Mouse (Mus musculus): ENCODE data around the gene Lrrc51. TPM values are rescaled to one million over a fixed set of nuclear protein-coding genes. Genes with fewer than 3 reads are reported as not detected.

The Lrrc51 gene
- total RNA-seq, 2 experiments from 2014 or later, result 4.0 to 4.8 TPM

DNA sequence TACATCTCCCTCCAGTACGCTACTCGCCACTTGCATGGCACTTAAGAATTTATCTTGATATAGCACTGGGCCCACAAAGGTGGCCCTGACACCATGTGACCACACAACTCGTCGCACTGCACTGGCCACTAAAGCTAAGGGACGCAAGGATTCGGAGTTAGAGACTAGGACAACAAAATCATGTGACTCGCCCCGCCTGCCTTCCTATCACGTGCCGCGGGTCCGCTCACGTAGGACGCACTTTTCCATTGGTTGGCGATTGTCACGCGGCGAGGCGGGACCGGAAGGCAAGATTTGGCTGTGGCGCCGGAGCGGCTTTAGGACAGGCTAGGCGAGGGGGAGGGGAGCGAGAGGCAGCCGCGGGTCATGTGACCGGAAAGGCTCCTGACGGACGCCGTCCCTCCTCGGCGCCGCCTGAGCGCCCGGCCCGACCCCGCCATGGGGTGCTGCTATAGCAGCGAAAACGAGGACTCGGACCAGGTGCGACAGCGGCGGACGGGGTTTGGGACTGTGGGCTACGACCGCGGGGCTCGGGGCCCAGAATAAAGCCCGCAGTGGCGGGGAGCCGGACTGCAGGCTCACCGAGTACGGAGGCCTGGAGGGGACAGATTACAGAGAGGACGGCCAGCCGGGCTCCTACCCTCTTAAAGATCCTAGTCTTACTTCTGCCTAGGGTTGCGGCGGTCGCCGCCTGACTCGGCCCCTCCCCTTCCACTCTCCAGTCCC, 28.0 kb downstream of the Lrrc51 start, which contains the start of gene Lamtor1:
Gene Lamtor1 (plus strand): TSS at position 344 of the 726 bp plus-strand sequence.
- Histone ChIP-seq H3K4me3 (peak within 1 kb of the TSS; percentile 91), H3K27ac (peak within 1 kb of the TSS; percentile 99)
- TF ChIP-seq CTCF (IDR thresholded peaks at IDR 0.05), result peak; percentile 6
- intact Hi-C loops (cut with DNase I), result loop anchor here (2.0 to 5.0 kb wide), 2 partner anchors 27 to 243 kb away; partner anchors contain the start of genes Clpb and Lrrc51
- peak; percentile 99 to 100 for DNase-seq (ENCODE audit: extremely low spot score in 1 of 2, low spot score in 2 of 2)

DNA sequence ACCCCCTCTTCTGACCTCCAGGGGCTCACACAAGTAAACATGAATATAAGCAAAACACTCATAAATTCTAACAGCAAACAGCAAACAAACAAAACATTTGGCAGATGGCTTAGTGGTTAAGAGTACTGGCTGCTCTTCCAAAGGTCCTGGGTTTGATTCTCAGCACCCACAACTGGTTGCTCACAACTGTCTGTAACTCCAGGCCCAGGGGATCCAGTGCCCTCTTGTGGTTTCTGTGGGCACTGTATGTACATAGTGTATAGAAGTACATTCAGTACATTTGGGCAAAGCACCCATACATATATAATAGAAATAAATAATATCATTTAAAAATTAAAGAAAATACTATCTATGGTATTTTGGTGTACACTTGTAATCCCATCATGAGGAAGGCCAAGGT, 30.8 kb downstream of the Lrrc51 start:
- DNase-seq (ENCODE audit: extremely low spot score in 1 of 2, low spot score in 2 of 2), result no peak
- Histone ChIP-seq H3K27ac (no peak overlapping the region), H3K4me3 (no peak overlapping the region)
- TF ChIP-seq CTCF (IDR thresholded peaks at IDR 0.05), result no peak; the same call in 1 of the 2 replicates
- intact Hi-C loops (cut with DNase I), result no loop called here

DNA sequence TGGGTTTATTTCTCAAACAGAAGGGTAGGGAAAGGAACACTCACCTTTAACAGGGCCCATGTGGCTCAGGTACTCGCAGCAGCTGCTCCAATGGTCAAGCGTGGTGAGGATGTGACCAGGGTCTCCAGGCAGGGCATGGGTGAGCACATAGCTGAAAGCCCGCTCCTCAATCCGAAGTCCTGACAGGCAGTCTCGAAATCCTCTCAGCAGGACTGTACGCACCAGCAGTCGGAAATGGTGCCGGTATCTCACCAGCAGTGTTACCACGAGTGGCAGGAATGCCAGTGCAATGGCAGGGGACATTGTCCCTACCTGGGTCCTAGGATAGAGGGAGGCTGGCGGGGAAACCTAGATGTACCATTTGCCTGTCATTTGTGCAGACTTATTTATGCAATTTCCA, 31.7 kb downstream of the Lrrc51 start:
- H3K27ac ChIP-seq, result no peak overlapping the region
- no peak for DNase-seq (ENCODE audit: extremely low spot score in 1 of 2, low spot score in 2 of 2)
- H3K4me3 ChIP-seq, result no peak overlapping the region
- intact Hi-C loops (cut with DNase I), result no loop called here
- no peak for TF ChIP-seq CTCF (IDR thresholded peaks at IDR 0.05)

DNA sequence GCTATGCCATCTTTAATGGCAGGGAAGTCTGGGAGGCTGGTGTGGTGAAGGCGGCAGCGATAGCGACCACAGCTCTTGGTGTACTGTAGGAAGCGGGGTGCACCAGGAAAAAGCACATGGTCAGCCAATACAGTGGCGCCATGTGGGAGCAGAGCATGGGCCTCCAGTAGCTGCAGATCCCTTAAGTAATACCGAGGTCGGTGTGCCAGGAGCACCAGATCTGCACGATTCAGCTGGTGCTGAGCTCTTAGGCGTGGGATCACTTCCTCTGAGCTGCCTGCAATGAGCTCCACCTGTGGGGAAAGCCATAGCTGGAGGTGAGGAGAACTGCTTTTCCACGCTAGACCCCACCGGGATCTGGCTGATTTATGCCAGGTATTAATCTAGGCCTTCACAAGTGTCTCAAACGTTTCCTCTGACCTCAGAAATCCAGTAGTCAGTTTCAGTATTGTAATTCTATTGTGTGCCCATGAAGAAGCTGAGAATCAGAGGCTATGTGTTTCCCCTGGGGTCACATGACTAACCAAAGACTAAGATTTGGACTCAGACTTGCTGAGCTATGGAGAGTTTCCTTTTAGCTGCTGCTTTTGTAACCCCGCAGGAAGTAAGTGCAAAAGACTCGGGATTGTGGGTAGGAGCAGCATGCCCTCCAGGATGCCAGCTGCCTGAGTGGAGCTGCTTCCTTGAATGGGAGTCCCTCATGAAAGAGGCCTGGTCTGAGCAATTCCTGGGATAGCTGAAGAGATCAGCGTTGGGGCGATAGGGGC, 33.2 kb downstream of the Lrrc51 start:
- TF ChIP-seq CTCF (IDR thresholded peaks at IDR 0.05), result no peak
- intact Hi-C loops (cut with DNase I), result no loop called here
- no peak overlapping the region for H3K27ac ChIP-seq
- no peak overlapping the region for H3K4me3 ChIP-seq
- no peak for DNase-seq (ENCODE audit: extremely low spot score in 1 of 2, low spot score in 2 of 2)

DNA sequence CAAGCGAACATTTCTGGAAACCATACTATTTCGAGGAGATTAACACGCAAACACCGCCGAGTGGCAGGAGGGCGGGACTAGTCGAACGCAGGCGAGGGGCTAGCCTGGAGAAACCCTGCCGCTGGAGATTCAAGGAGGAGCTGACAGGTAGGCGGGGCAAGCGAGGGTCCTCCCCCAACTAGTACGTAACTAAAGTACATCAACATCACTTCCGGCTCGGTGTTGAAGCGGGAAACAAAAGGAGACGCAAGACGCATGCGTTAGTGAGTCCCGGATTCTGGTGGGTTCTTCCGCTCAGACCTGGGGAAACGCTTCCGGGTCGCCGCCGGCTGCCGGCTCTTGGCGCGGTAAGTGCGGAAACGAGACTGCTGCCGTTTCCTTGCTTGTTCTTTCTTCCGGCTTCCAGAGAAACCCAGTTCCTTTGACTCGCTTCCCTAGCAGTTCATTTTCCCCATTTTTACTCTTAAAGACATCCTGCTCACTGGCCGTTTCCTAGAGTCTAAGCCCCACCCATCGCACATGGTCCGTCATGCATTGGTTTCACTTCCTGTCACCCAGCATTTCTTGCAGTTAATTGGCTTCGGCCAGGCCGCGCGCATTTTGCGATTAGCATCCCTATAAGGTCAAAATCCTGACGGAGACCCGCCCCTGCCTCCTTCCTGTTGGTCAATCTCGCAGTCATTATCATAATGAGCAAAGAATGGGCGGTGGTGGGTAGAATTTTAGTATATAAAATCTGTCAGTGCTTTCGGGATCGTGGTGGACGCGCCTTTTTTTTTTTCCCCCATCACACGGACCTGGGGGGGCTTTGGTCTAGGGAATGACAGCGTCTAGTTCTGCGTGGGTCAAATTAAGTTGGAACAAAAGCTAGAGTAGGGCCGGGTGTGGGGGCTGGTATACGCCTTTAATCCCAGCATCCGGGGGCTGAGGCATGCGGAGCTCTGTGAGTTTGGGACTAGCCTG, 37.3 kb downstream of the Lrrc51 start:
- TF ChIP-seq CTCF (IDR thresholded peaks at IDR 0.05), result no peak
- intact Hi-C loops (cut with DNase I), result loop anchor here (1.0 to 5.0 kb wide), 3 partner anchors 36 to 229 kb away; partner anchors contain the start of gene Lrrc51
- H3K4me3 ChIP-seq, result peak overlapping the region; percentile 72
- H3K27ac ChIP-seq, result peak overlapping the region; percentile 91
- peak; percentile 91 to 95 for DNase-seq (ENCODE audit: extremely low spot score in 1 of 2, low spot score in 2 of 2)

DNA sequence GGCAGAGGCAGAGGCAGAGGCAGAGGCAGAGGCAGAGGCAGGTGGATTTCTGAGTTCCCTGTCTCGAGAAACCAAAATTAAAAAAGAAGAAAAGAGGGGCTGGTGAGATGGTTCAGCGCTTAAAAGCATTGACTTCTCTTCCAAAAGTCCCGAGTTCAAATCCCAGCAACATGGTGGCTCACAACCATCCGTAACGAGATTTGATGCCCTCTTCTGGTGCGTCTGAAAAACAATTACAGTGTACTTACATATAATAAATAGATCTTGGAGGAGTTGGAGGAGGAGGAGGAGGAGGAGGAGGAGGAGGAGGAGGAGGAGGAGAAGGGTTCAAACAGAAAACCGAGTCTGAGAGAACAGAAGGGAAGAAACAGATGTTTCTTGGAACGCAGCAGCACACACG, 38.0 kb downstream of the Lrrc51 start:
- DNase-seq (ENCODE audit: extremely low spot score in 1 of 2, low spot score in 2 of 2), result no peak
- Histone ChIP-seq H3K27ac (peak overlapping the region; percentile 90), H3K4me3 (peak overlapping the region; percentile 72)
- TF ChIP-seq CTCF (IDR thresholded peaks at IDR 0.05), result no peak; the same call in 1 of the 2 replicates
- intact Hi-C loops (cut with DNase I), result loop anchor here (1.0 to 5.0 kb wide), 3 partner anchors 37 to 228 kb away; partner anchors contain the start of gene Lrrc51

DNA sequence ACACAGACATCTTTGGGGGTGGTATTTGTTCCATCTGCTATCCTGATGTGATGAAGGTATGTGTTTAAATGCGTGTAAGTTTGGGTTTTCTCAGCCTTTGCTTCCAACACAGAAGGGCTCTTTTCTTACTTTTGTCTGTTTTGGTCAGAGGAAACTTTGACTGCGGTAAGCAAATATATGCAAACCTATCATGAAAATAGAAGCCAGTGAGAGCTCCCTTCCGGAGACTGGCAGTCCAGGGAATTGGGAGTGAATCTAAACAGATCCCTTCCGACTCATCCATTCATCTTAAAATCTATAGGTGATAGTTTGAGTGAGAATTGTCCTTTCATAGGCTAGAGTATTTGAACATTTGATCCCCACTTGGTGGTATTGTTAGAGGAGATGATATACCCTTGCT, 45.2 kb downstream of the Lrrc51 start:
- no peak overlapping the region for H3K27ac ChIP-seq
- TF ChIP-seq CTCF (IDR thresholded peaks at IDR 0.05), result no peak
- intact Hi-C loops (cut with DNase I), result no loop called here
- H3K4me3 ChIP-seq, result no peak overlapping the region
- DNase-seq (ENCODE audit: extremely low spot score in 1 of 2, low spot score in 2 of 2), result no peak

DNA sequence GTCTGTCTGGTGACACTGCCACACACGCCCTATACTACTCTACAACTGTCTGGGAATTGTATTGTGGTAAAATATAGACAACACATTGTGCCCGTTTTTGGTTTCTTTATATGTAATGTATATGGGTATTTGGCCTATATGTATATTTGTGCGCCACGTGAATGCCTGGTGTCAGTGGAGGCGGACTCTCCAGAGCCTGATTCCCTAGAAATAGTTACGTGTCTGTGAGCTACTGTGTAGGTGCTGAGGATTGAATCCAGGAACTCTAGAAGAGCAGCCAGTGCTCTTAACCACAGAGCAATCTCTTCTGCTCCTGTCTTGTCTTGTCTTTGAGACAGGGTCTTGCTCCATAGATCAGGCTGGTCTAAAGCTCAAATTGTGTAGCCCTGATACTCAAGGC, 47.4 kb downstream of the Lrrc51 start:
- Histone ChIP-seq H3K4me3 (no peak overlapping the region), H3K27ac (no peak overlapping the region)
- DNase-seq (ENCODE audit: extremely low spot score in 1 of 2, low spot score in 2 of 2), result no peak

DNA sequence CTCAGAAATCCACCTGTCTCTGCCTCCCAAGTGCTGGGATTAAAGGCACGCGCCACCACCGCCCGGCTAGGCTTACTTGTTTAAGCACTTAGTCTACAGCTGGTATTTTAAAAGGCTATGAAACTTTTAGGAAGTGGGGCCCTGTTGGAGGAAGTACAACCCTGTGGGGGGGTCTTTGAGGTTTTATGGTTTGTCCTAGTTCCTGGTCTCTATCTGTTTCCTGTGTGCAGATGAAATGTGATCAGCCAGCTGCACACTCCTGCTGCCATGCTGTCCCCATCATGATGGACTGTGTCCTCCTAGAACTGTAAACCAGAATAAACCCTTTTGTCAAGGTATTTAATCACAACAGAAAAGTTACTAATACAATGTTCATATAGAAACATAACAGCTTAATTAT, 49.5 kb downstream of the Lrrc51 start:
- intact Hi-C loops (cut with DNase I), result loop anchor here (5.0 kb wide), 1 partner anchor 47 kb away; the partner anchor contains the start of gene Inppl1
- no peak for TF ChIP-seq CTCF (IDR thresholded peaks at IDR 0.05)
- H3K4me3 ChIP-seq, result no peak overlapping the region
- no peak overlapping the region for H3K27ac ChIP-seq
- DNase-seq (ENCODE audit: extremely low spot score in 1 of 2, low spot score in 2 of 2), result no peak

More for the DNA sequence above, 47.4 kb downstream of the Lrrc51 start:
- intact Hi-C loops (cut with DNase I), result no loop called here
- no peak for TF ChIP-seq CTCF (IDR thresholded peaks at IDR 0.05)

DNA sequence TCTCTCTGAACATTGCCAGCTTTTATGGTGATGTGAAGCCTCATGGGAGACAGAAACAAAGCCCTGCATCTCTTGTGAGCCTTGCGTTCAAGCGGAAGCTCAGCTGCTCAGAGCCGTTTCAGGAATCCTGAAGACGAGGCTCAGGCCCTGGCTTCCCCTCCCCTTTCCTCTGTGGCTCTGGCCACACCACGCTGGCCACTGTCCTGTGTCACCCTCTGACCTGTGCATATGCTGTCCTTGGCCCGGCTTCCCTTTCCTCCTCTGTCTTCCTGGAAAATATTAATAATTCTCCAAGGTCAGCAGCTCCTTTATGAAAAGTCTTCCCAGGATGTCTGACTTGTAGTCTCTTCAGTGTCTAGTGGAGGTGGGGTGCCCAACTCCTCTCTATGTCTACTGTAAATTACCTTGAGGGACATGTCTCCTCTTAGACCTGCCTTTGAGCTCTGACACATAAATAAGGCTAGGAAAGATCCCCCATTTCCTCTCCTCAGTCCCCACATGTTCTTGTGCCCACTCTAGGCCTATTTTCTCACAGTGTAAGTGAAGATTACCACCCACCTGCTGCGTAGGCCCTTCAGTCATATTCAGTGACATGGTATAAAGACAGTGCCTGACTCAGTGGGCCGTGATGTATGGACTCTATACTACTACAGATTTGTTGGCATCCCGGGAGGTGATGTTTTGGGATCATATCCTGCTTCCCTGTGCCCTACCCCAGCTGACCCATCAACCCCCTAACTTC, 51.1 kb downstream of the Lrrc51 start:
- H3K4me3 ChIP-seq, result no peak overlapping the region
- no peak for TF ChIP-seq CTCF (IDR thresholded peaks at IDR 0.05)
- intact Hi-C loops (cut with DNase I), result loop anchor here (5.0 kb wide), 1 partner anchor 45 kb away; the partner anchor contains the start of gene Inppl1
- DNase-seq (ENCODE audit: extremely low spot score in 1 of 2, low spot score in 2 of 2), result no peak
- no peak overlapping the region for H3K27ac ChIP-seq

Measured in left cerebral cortex, adult 2 months (tissue).